Mouse (Mus musculus) E14TG2a.4 (cell line): ENCODE measurements around the gene Trappc10.

Experiments
- CTCF ChIP-seq: conservative IDR thresholded peaks from 2 replicates; pipeline ENCODE4 v1.5.1; 2014; ENCODE audit warnings: low read length
- NANOG ChIP-seq: IDR thresholded peaks from 2 replicates; pipeline ENCODE4 v1.6.1; 2014; ENCODE audit warnings: borderline replicate concordance, low read length, mixed read lengths
- POU5F1 ChIP-seq: IDR thresholded peaks from 2 replicates; pipeline ENCODE4 v1.6.1; 2014; ENCODE audit warnings: low read length, borderline replicate concordance

GRCm38 (mm10) chr10:78218576-78218975, 25.9 kb downstream of the Trappc10 start:
- no peak for TF ChIP-seq CTCF
- TF ChIP-seq NANOG: no peak
- no peak for TF ChIP-seq POU5F1
